Mouse (Mus musculus) heart, embryonic 12.5 days (tissue): ENCODE data around the gene Il23a. TPM values are rescaled to one million over a fixed set of nuclear protein-coding genes. Genes with fewer than 3 reads are reported as not detected.

Experiments used
- polyA plus RNA-seq: library from polyadenylated mRNA; unstranded; fragments of >200 nt; fragmentation: Nextera tagmentation; extraction: Ambion mirVana; gene quantifications from 2 replicates; pipeline ENCODE4 v1.2.1, GENCODE M21; 2016

The Il23a gene
- polyA plus RNA-seq, 1 experiment from 2014 or later = 1.2 TPM

Other genes starting within 250 kb of the Il23a start
- gene Ptges3, start 239.8 kb downstream of the Il23a start, polyA plus RNA-seq = 363 and 375 TPM in 2 replicates
- gene Atp5b, start 215.5 kb downstream of the Il23a start, polyA plus RNA-seq = 4,835 and 4,880 TPM in 2 replicates
- gene Baz2a, start 207.2 kb downstream of the Il23a start, polyA plus RNA-seq = 11.3 and 12.2 TPM in 2 replicates
- 43.4 and 44.1 TPM in 2 replicates for gene Rbms2, start 118.5 kb downstream of the Il23a start, polyA plus RNA-seq
- gene Gls2, start 104.3 kb downstream of the Il23a start, polyA plus RNA-seq = 0.47 and 1.7 TPM in 2 replicates
- 35.7 and 36.4 TPM in 2 replicates for gene Spryd4, start 86.9 kb downstream of the Il23a start, polyA plus RNA-seq
- not detected in 2 replicates for gene Mip, start 72.9 kb downstream of the Il23a start, polyA plus RNA-seq
- gene Timeless, start 66.7 kb downstream of the Il23a start, polyA plus RNA-seq = 37.6 and 44.5 TPM in 2 replicates
- gene Apon, start 44.7 kb downstream of the Il23a start, polyA plus RNA-seq = 0.20 and 0.31 TPM in 2 replicates
- 0.45 TPM in 1 of 2 replicates, not detected in the other for gene Apof, start 30.1 kb downstream of the Il23a start, polyA plus RNA-seq
- 11.2 and 12.2 TPM in 2 replicates for gene Stat2, start 28.2 kb downstream of the Il23a start, polyA plus RNA-seq
- 30.0 and 31.7 TPM in 2 replicates for gene Pan2, start 4.6 kb upstream of the Il23a start, polyA plus RNA-seq
- gene Cnpy2, start 23.7 kb upstream of the Il23a start, polyA plus RNA-seq = 201 and 209 TPM in 2 replicates
- 418 and 430 TPM in 2 replicates for gene Cs, start 39.0 kb upstream of the Il23a start, polyA plus RNA-seq
- gene Coq10a, start 70.2 kb upstream of the Il23a start, polyA plus RNA-seq = 15.9 and 16.2 TPM in 2 replicates
- gene Ankrd52, start 78.4 kb upstream of the Il23a start, polyA plus RNA-seq = 10.6 and 11.3 TPM in 2 replicates
- gene Slc39a5, start 102.5 kb upstream of the Il23a start, polyA plus RNA-seq = 0.28 and 0.42 TPM in 2 replicates
- 57.3 and 57.9 TPM in 2 replicates for gene Nabp2, start 112.7 kb upstream of the Il23a start, polyA plus RNA-seq
- 27.7 and 29.9 TPM in 2 replicates for gene Rnf41, start 112.9 kb upstream of the Il23a start, polyA plus RNA-seq
- 83.3 and 86.9 TPM in 2 replicates for gene Smarcc2, start 160.5 kb upstream of the Il23a start, polyA plus RNA-seq
- 1,237 and 1,275 TPM in 2 replicates for gene Myl6, start 195.4 kb upstream of the Il23a start, polyA plus RNA-seq
- gene Myl6b, start 199.9 kb upstream of the Il23a start, polyA plus RNA-seq = 3.0 and 4.0 TPM in 2 replicates
- gene Esyt1, start 227.1 kb upstream of the Il23a start, polyA plus RNA-seq = 25.0 and 26.5 TPM in 2 replicates
- 10.2 and 11.9 TPM in 2 replicates for gene Zc3h10, start 249.0 kb upstream of the Il23a start, polyA plus RNA-seq